ENCODE assay signal across 32 mouse cellular contexts in genomic region chr17:91425120-91425519, GRCm38 (mm10).
DNase-seq lines count a peak whose midpoint lies in the region; ATAC-seq lines count a peak whose summit lies in the region.
"Had no signal": no experiment of that assay in that cellular context is flagged by ENCODE, and none has a peak within 500 bp of the region (broad histone marks: within the 10 kb centered on the region; RNA-seq: fewer than 3 reads in every experiment).

No protein-coding gene starts in this region.

- H3K36me3 ChIP-seq in forebrain, embryonic 16.5 days (ENCODE audit: control insufficient read depth, insufficient read depth) = no peaks in the 10 kb centered on the region
- no peaks in the 10 kb centered on the region for H3K36me3 ChIP-seq in forebrain, embryonic 13.5 days (ENCODE audit: poor library complexity, severe bottlenecking)
- H3K36me3 ChIP-seq: embryonic facial prominence, embryonic 13.5 days; forebrain, embryonic 10.5 days; G1E; hindbrain, embryonic 12.5 days; midbrain, embryonic 15.5 days had no signal

- no peaks in the 10 kb centered on the region for H3K4me1 ChIP-seq in forebrain, embryonic 16.5 days (replicated peaks; ENCODE audit: control insufficient read depth, insufficient read depth, low read length)
- H3K4me1 ChIP-seq in forebrain, embryonic 13.5 days = no peaks in the 10 kb centered on the region
- H3K4me1 ChIP-seq: embryonic facial prominence, embryonic 13.5 days; forebrain, embryonic 10.5 days; hindbrain, embryonic 12.5 days; midbrain, embryonic 15.5 days had no signal

- 86% methylated on average over 1 of the region's 1 CpGs for WGBS in forebrain, embryonic 16.5 days
- 88% methylated on average over 1 of the region's 1 CpGs for WGBS in forebrain, embryonic 13.5 days

- H3K9ac ChIP-seq in forebrain, embryonic 16.5 days (replicated peaks; ENCODE audit: low read depth, low read length) = no peak overlapping the region
- H3K9ac ChIP-seq in forebrain, embryonic 13.5 days = no peak overlapping the region
- H3K9ac ChIP-seq: embryonic facial prominence, embryonic 13.5 days; hindbrain, embryonic 12.5 days; liver, embryonic 14.5 days; midbrain, embryonic 15.5 days had no signal

- H3K4me2 ChIP-seq in forebrain, embryonic 16.5 days (ENCODE audit: low read length) = no peak overlapping the region
- no peak overlapping the region for H3K4me2 ChIP-seq in forebrain, embryonic 13.5 days
- H3K4me2 ChIP-seq: embryonic facial prominence, embryonic 13.5 days; heart, embryonic 11.5 days; hindbrain, embryonic 12.5 days; midbrain, embryonic 15.5 days had no signal

- peak; percentile 5 for DNase-seq in layer of hippocampus, adult 11-12 months (ENCODE audit: low spot score)
- no peak for DNase-seq in layer of hippocampus, postnatal 36 days
- peak; percentile 11 to 17 for DNase-seq in right cerebral cortex, adult 2 months (ENCODE audit: low spot score in 2 of 2)
- no peak for DNase-seq in right cerebral cortex, postnatal 25 days
- peak; percentile 5 to 7 for DNase-seq in right cerebral cortex, postnatal 36 days (ENCODE audit: low spot score in 2 of 2)
- DNase-seq in lung, postnatal 36 days = no peak
- DNase-seq: adrenal gland, postnatal 14 days; cerebellum, adult 18-20 months; cerebellum, postnatal 10 days; gastrocnemius, adult 2 months; gastrocnemius, postnatal 36 days; heart, adult 18-20 months; heart, postnatal 36 days; kidney, adult 8-10 months; liver; lung, adult 2 months; lung, postnatal 10 days; thymus, adult 2 months; thymus, postnatal 36 days had no signal

- peak; percentile 43; the same call in 1 of the 2 replicates for ATAC-seq in forebrain, embryonic 16.5 days
- no peak for ATAC-seq in forebrain, embryonic 13.5 days
- ATAC-seq: hindbrain, postnatal 0 days; intestine, embryonic 16.5 days; midbrain, embryonic 15.5 days had no signal

- no peaks in the 10 kb centered on the region for H3K9me3 ChIP-seq in forebrain, embryonic 16.5 days (ENCODE audit: control insufficient read depth, low read length)
- H3K9me3 ChIP-seq in forebrain, embryonic 13.5 days (replicated peaks) = no peaks in the 10 kb centered on the region
- H3K9me3 ChIP-seq: embryonic facial prominence, embryonic 13.5 days; forebrain, embryonic 10.5 days; G1E; hindbrain, embryonic 12.5 days; midbrain, embryonic 15.5 days had no signal

- H3K27ac ChIP-seq in forebrain, embryonic 16.5 days (ENCODE audit: low read length) = no peak overlapping the region
- no peak overlapping the region for H3K27ac ChIP-seq in forebrain, embryonic 13.5 days
- H3K27ac ChIP-seq: embryonic facial prominence, embryonic 13.5 days; forebrain, embryonic 10.5 days; gastrocnemius, adult 2 months; hindbrain, embryonic 12.5 days; hindbrain, postnatal 0 days; kidney, postnatal 0 days; liver, embryonic 14.5 days; midbrain, embryonic 15.5 days; stomach, postnatal 0 days had no signal

- H3K4me3 ChIP-seq in forebrain, embryonic 16.5 days (replicated peaks; ENCODE audit: low read length) = no peak overlapping the region
- no peak overlapping the region for H3K4me3 ChIP-seq in forebrain, embryonic 13.5 days
- H3K4me3 ChIP-seq: embryonic facial prominence, embryonic 13.5 days; forebrain, embryonic 10.5 days; gastrocnemius, adult 2 months; hindbrain, embryonic 12.5 days; midbrain, embryonic 15.5 days had no signal

- H3K27me3 ChIP-seq in forebrain, embryonic 16.5 days (replicated peaks; ENCODE audit: control insufficient read depth, insufficient read depth, low read length) = no peaks in the 10 kb centered on the region
- H3K27me3 ChIP-seq in forebrain, embryonic 13.5 days = no peaks in the 10 kb centered on the region
- H3K27me3 ChIP-seq: embryonic facial prominence, embryonic 13.5 days; hindbrain, embryonic 12.5 days; midbrain, embryonic 15.5 days had no signal

Comparison
In these comparisons a context has a peak if more than half of its experiments do, and no peak if none do; other contexts are left out.
1. DNase-seq: peak in layer of hippocampus, adult 11-12 months (single experiment), right cerebral cortex, adult 2 months (2 of 2) and right cerebral cortex, postnatal 36 days (2 of 2); none in layer of hippocampus, postnatal 36 days (0 of 2), right cerebral cortex, postnatal 25 days (single experiment) and lung, postnatal 36 days (single experiment).